12 mouse cellular contexts compared by ENCODE assay signal in the genomic region with DNA sequence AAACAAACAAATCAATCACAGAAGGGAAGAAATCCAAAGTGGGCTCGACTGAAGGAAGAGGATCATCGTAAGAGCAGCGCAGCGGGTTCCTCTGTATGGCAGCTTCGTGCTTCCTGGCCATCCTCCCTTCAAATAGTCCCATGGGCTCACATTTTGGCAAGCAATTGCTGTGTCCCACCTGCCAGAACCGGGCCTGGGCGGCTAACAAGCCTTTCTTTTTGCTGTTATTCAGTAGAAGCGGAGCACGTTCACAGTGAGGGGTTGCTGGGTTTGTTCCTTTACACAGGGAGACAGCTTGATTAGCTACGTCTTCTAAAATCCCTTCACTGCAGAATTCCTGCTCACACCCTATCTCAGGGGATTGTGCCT.
DNase-seq lines count a peak whose midpoint lies in the region; ATAC-seq lines count a peak whose summit lies in the region.
"Had no signal": no experiment of that assay in that cellular context is flagged by ENCODE, and none has a peak within 500 bp of the region (broad histone marks: within the 10 kb centered on the region; RNA-seq: fewer than 3 reads in every experiment).

No protein-coding gene starts in this region.

- H3K4me3 ChIP-seq in forebrain, embryonic 14.5 days (ENCODE audit: low read depth, low read length), result no peak overlapping the region
- H3K4me3 ChIP-seq in forebrain, embryonic 12.5 days (replicated peaks), result no peak overlapping the region
- H3K4me3 ChIP-seq in hindbrain, embryonic 16.5 days (ENCODE audit: low read length), result no peak overlapping the region
- no peak overlapping the region for H3K4me3 ChIP-seq in hindbrain, embryonic 11.5 days (ENCODE audit: low read depth, low read length)
- H3K4me3 ChIP-seq in embryonic facial prominence, embryonic 10.5 days, result peak overlapping the region; percentile 13; the same call in 1 of the 2 replicates
- no peak overlapping the region for H3K4me3 ChIP-seq in midbrain, embryonic 14.5 days (replicated peaks; ENCODE audit: low read depth, low read length)
- H3K4me3 ChIP-seq: liver, embryonic 12.5 days had no signal

- peak overlapping the region; percentile 8; the same call in 1 of the 2 replicates for H3K4me2 ChIP-seq in forebrain, embryonic 14.5 days (ENCODE audit: low read length)
- no peak overlapping the region for H3K4me2 ChIP-seq in forebrain, embryonic 12.5 days
- H3K4me2 ChIP-seq in hindbrain, embryonic 16.5 days (ENCODE audit: low read length), result no peak overlapping the region
- no peak overlapping the region for H3K4me2 ChIP-seq in hindbrain, embryonic 11.5 days (replicated peaks; ENCODE audit: low read depth, low read length)
- H3K4me2 ChIP-seq in midbrain, embryonic 14.5 days (ENCODE audit: low read length), result no peak overlapping the region
- H3K4me2 ChIP-seq: liver, embryonic 12.5 days had no signal

- DNase-seq in forebrain, embryonic 14.5 days (ENCODE audit: low spot score), result peak; percentile 52
- no peak for DNase-seq in hindbrain, embryonic 11.5 days (ENCODE audit: low spot score)
- no peak for DNase-seq in embryonic facial prominence, embryonic 10.5 days (ENCODE audit: low spot score)
- DNase-seq in midbrain, embryonic 14.5 days, result peak; percentile 64
- no peak for DNase-seq in Muller cell, postnatal 12 days (ENCODE audit: inconsistent ontology term)
- DNase-seq in urinary bladder, adult 2 months (ENCODE audit: low spot score), result no peak
- DNase-seq: adrenal gland, postnatal 14 days; cerebellum, adult 11-12 months; kidney, adult 9 months had no signal

- no peak overlapping the region for H3K9ac ChIP-seq in forebrain, embryonic 14.5 days (ENCODE audit: low read length)
- no peak overlapping the region for H3K9ac ChIP-seq in forebrain, embryonic 12.5 days
- no peak overlapping the region for H3K9ac ChIP-seq in hindbrain, embryonic 16.5 days (ENCODE audit: low read depth, low read length)
- H3K9ac ChIP-seq in hindbrain, embryonic 11.5 days (ENCODE audit: low read depth, low read length), result no peak overlapping the region
- no peak overlapping the region for H3K9ac ChIP-seq in midbrain, embryonic 14.5 days (replicated peaks; ENCODE audit: low read length)
- H3K9ac ChIP-seq: liver, embryonic 12.5 days had no signal

- H3K9me3 ChIP-seq in forebrain, embryonic 14.5 days (replicated peaks; ENCODE audit: control insufficient read depth, low read length), result no peaks in the 10 kb centered on the region
- H3K9me3 ChIP-seq in forebrain, embryonic 12.5 days, result no peaks in the 10 kb centered on the region
- H3K9me3 ChIP-seq in hindbrain, embryonic 16.5 days (ENCODE audit: control insufficient read depth, low read length), result no peaks in the 10 kb centered on the region
- H3K9me3 ChIP-seq in hindbrain, embryonic 11.5 days (ENCODE audit: control insufficient read depth, low read length), result no peaks in the 10 kb centered on the region
- H3K9me3 ChIP-seq in embryonic facial prominence, embryonic 10.5 days, result no peaks in the 10 kb centered on the region
- no peaks in the 10 kb centered on the region for H3K9me3 ChIP-seq in midbrain, embryonic 14.5 days (ENCODE audit: control insufficient read depth, low read length)
- H3K9me3 ChIP-seq: liver, embryonic 12.5 days had no signal

- H3K27ac ChIP-seq in forebrain, embryonic 14.5 days (ENCODE audit: low read depth, low read length), result 0 out of 2 replicates have a peak overlapping the region, but pooled peaks have one; percentile 34
- no peak overlapping the region for H3K27ac ChIP-seq in forebrain, embryonic 12.5 days
- no peak overlapping the region for H3K27ac ChIP-seq in hindbrain, embryonic 16.5 days (ENCODE audit: low read depth, low read length)
- no peak overlapping the region for H3K27ac ChIP-seq in hindbrain, embryonic 11.5 days (ENCODE audit: low read depth, low read length)
- H3K27ac ChIP-seq in embryonic facial prominence, embryonic 10.5 days (replicated peaks), result no peak overlapping the region
- peak overlapping the region; percentile 20; the same call in 1 of the 2 replicates for H3K27ac ChIP-seq in midbrain, embryonic 14.5 days (replicated peaks; ENCODE audit: low read depth, low read length)
- H3K27ac ChIP-seq: liver, embryonic 12.5 days had no signal

- 7% methylated on average over 10 of the region's 10 CpGs for WGBS in forebrain, embryonic 14.5 days
- WGBS in forebrain, embryonic 12.5 days, result 10% methylated on average over 10 of the region's 10 CpGs
- 12% methylated on average over 10 of the region's 10 CpGs for WGBS in hindbrain, embryonic 16.5 days
- 26% methylated on average over 10 of the region's 10 CpGs for WGBS in hindbrain, embryonic 11.5 days
- 19% methylated on average over 10 of the region's 10 CpGs for WGBS in embryonic facial prominence, embryonic 10.5 days
- 1% methylated on average over 10 of the region's 10 CpGs for WGBS in midbrain, embryonic 14.5 days

- no peaks in the 10 kb centered on the region for H3K36me3 ChIP-seq in forebrain, embryonic 14.5 days (ENCODE audit: control insufficient read depth, insufficient read depth, low read length)
- no peaks in the 10 kb centered on the region for H3K36me3 ChIP-seq in forebrain, embryonic 12.5 days (replicated peaks)
- H3K36me3 ChIP-seq in hindbrain, embryonic 16.5 days (ENCODE audit: control insufficient read depth, insufficient read depth, low read length), result no peaks in the 10 kb centered on the region
- no peaks in the 10 kb centered on the region for H3K36me3 ChIP-seq in hindbrain, embryonic 11.5 days (ENCODE audit: control insufficient read depth, insufficient read depth, low read length)
- no peaks in the 10 kb centered on the region for H3K36me3 ChIP-seq in embryonic facial prominence, embryonic 10.5 days (replicated peaks)
- no peaks in the 10 kb centered on the region for H3K36me3 ChIP-seq in midbrain, embryonic 14.5 days (ENCODE audit: control insufficient read depth, insufficient read depth, low read length)
- H3K36me3 ChIP-seq: liver, embryonic 12.5 days had no signal

- ATAC-seq in forebrain, embryonic 14.5 days, result peak; percentile 60
- ATAC-seq in forebrain, embryonic 12.5 days (ENCODE audit: low FRiP score), result no peak
- ATAC-seq in hindbrain, embryonic 16.5 days, result peak; percentile 18; the same call in 1 of the 2 replicates
- ATAC-seq in hindbrain, embryonic 11.5 days (ENCODE audit: low FRiP score), result no peak
- no peak for ATAC-seq in midbrain, embryonic 14.5 days (ENCODE audit: low FRiP score, low TSS enrichment)
- ATAC-seq: liver, embryonic 12.5 days had no signal

- H3K27me3 ChIP-seq in forebrain, embryonic 14.5 days (replicated peaks; ENCODE audit: control insufficient read depth, insufficient read depth, low read length), result peaks cover 4% of the 10 kb centered on the region
- H3K27me3 ChIP-seq in forebrain, embryonic 12.5 days, result peaks cover 58% of the 10 kb centered on the region
- peaks cover 5% of the 10 kb centered on the region; the same call in 1 of the 2 replicates for H3K27me3 ChIP-seq in hindbrain, embryonic 16.5 days (replicated peaks; ENCODE audit: control insufficient read depth, insufficient read depth, low read length)
- H3K27me3 ChIP-seq in hindbrain, embryonic 11.5 days (ENCODE audit: control insufficient read depth, insufficient read depth, low read length), result peaks cover 9% of the 10 kb centered on the region
- peaks cover 85% of the 10 kb centered on the region for H3K27me3 ChIP-seq in embryonic facial prominence, embryonic 10.5 days (replicated peaks; ENCODE audit: low read depth, poor library complexity, severe bottlenecking)
- peaks cover 17% of the 10 kb centered on the region for H3K27me3 ChIP-seq in midbrain, embryonic 14.5 days (ENCODE audit: control insufficient read depth, insufficient read depth, low read length)

- H3K4me1 ChIP-seq in forebrain, embryonic 14.5 days (ENCODE audit: control insufficient read depth, insufficient read depth, low read length), result peaks cover 10% of the 10 kb centered on the region; the same call in 1 of the 2 replicates
- peaks cover 18% of the 10 kb centered on the region for H3K4me1 ChIP-seq in forebrain, embryonic 12.5 days
- peaks cover 11% of the 10 kb centered on the region for H3K4me1 ChIP-seq in hindbrain, embryonic 16.5 days (ENCODE audit: control insufficient read depth, insufficient read depth, low read depth, low read length)
- H3K4me1 ChIP-seq in hindbrain, embryonic 11.5 days (replicated peaks; ENCODE audit: control insufficient read depth, insufficient read depth, low read length), result peaks cover 7% of the 10 kb centered on the region; the same call in 1 of the 2 replicates
- peaks cover 30% of the 10 kb centered on the region for H3K4me1 ChIP-seq in embryonic facial prominence, embryonic 10.5 days
- H3K4me1 ChIP-seq in midbrain, embryonic 14.5 days (ENCODE audit: control insufficient read depth, insufficient read depth, low read length), result peaks cover 15% of the 10 kb centered on the region

Comparison
In these comparisons a context has a peak if more than half of its experiments do, and no peak if none do; other contexts are left out.
1. ATAC-seq: peak in forebrain, embryonic 14.5 days (single experiment) and hindbrain, embryonic 16.5 days (single experiment); none in forebrain, embryonic 12.5 days (single experiment), hindbrain, embryonic 11.5 days (single experiment) and midbrain, embryonic 14.5 days (single experiment).
2. H3K27ac ChIP-seq: peak in forebrain, embryonic 14.5 days (single experiment) and midbrain, embryonic 14.5 days (single experiment); none in forebrain, embryonic 12.5 days (single experiment), hindbrain, embryonic 16.5 days (single experiment), hindbrain, embryonic 11.5 days (single experiment) and embryonic facial prominence, embryonic 10.5 days (single experiment).
3. DNase-seq: peak in forebrain, embryonic 14.5 days (single experiment) and midbrain, embryonic 14.5 days (single experiment); none in hindbrain, embryonic 11.5 days (single experiment), embryonic facial prominence, embryonic 10.5 days (single experiment), Muller cell, postnatal 12 days (single experiment) and urinary bladder, adult 2 months (single experiment).